Mouse (Mus musculus) ES-E14 (cell line): ENCODE measurements around the gene Tead4. TPM values are rescaled to one million over a fixed set of nuclear protein-coding genes. Genes with fewer than 3 reads are reported as not detected.

Source experiments
- DNase-seq: peaks from one replicate; pipeline ENCODE4 v3.0.0-alpha.2; 2013; ENCODE audit warnings: low read depth, low spot score
- H3K27ac ChIP-seq: 2 replicates; pipeline ENCODE4 v1.5.1; 2012; ENCODE audit warnings: low read depth, mild to moderate bottlenecking, low read length, moderate library complexity, mixed read lengths; ENCODE audit not compliant: poor library complexity, insufficient read depth, severe bottlenecking
- H3K36me3 ChIP-seq: 2 replicates; pipeline ENCODE4 v1.6.1; 2012; ENCODE audit warnings: mild to moderate bottlenecking, low read length, moderate library complexity, mixed read lengths; ENCODE audit not compliant: control insufficient read depth, poor library complexity, insufficient read depth, severe bottlenecking
- H3K4me1 ChIP-seq, 2 experiments: fragments of 150-350 bp in 1 of 2; sonication (generic) in 1 of 2; 2 replicates each; pipeline ENCODE4 v1.6.1; 2012; ENCODE audit warnings: low read length in 2 of 2, mild to moderate bottlenecking in 1 of 2, mixed read lengths in 1 of 2; ENCODE audit not compliant: control insufficient read depth in 2 of 2, insufficient read depth in 2 of 2, poor library complexity in 1 of 2
- H3K4me3 ChIP-seq, 2 experiments: fragments of 150-350 bp in 1 of 2; sonication (generic) in 1 of 2; 2 replicates each; pipeline ENCODE4 v1.5.1; 2012; ENCODE audit warnings: low read length in 2 of 2, low read depth in 1 of 2, mild to moderate bottlenecking in 1 of 2, mixed read lengths in 1 of 2; ENCODE audit not compliant: insufficient read depth in 1 of 2, poor library complexity in 1 of 2, severe bottlenecking in 1 of 2
- H3K9ac ChIP-seq: 2 replicates; pipeline ENCODE4 v1.6.1; 2012; ENCODE audit warnings: low read depth, mild to moderate bottlenecking, low read length, mixed read lengths; ENCODE audit not compliant: poor library complexity, insufficient read depth, severe bottlenecking
- H3K9me3 ChIP-seq: fragments of 150-350 bp; sonication (generic); 2 replicates; pipeline ENCODE4 v1.6.1; 2012; ENCODE audit warnings: low read depth, mild to moderate bottlenecking, low read length; ENCODE audit not compliant: control insufficient read depth, insufficient read depth
- CHD2 ChIP-seq: IDR thresholded peaks from 2 replicates; pipeline ENCODE4 v1.6.1; 2014; ENCODE audit warnings: mild to moderate bottlenecking, low read depth, low read length, inconsistent platforms
- HCFC1 ChIP-seq: IDR thresholded peaks from 2 replicates; pipeline ENCODE4 v1.6.1; 2012; ENCODE audit warnings: low read length, inconsistent platforms, borderline replicate concordance; ENCODE audit not compliant: insufficient read depth
- MAFK ChIP-seq: IDR thresholded peaks from 2 replicates; pipeline ENCODE4 v1.6.1; 2014; ENCODE audit warnings: mild to moderate bottlenecking, low read depth, low read length, inconsistent platforms; ENCODE audit not compliant: insufficient read depth
- ZC3H11A ChIP-seq: IDR thresholded peaks from 2 replicates; pipeline ENCODE4 v1.6.1; 2012; ENCODE audit warnings: low read depth, mild to moderate bottlenecking, inconsistent platforms, low read length, borderline replicate concordance
- ZNF384 ChIP-seq: IDR thresholded peaks from 2 replicates; pipeline ENCODE4 v1.6.1; 2012; ENCODE audit warnings: low read depth, low read length, inconsistent platforms
- in situ Hi-C, 2 experiments: fragments of 600-800 bp; cut with MboI; formaldehyde crosslinking; loops; one replicate each; pipeline ENCODE4 v1.15.1; 2025; ENCODE audit warnings: low sequenced_read_pairs in 2 of 2, inconsistent platforms in 1 of 2; ENCODE audit not compliant: unreplicated experiment in 2 of 2
- total RNA-seq: library from RNA; depleted of rRNA; stranded (reverse); fragments of 300-350 nt; gene quantifications from 2 replicates; pipeline ENCODE4 v1.2.3, GENCODE M21; 2012

Tead4 gene
- total RNA-seq, 1 experiment: 6.8 TPM

DNA sequence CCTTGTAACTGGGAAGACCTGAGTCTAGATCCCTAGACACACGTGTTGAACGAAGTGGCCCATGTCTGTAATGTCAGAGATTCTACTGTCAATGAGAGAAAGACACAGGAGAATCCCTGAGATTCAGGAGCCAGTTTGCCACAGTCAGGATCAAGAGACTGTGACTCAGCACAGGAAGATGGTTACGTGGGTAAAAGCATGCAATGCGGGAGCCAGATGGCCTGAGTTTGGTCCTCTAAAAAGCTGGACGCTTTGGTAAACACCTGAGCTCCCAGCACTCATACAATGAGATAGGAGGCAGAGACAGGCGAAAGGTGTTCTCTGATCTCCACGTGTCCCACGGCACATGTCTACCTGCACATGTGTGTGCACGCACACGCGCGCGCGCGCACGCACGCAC is 27.9 kb downstream of the Tead4 start:
- H3K4me1 ChIP-seq: peaks cover 2 to 18% of the 10 kb centered on the region in 2 experiments; a peak in 2 of 4 replicates
- no peak for DNase-seq
- no peak for TF ChIP-seq HCFC1
- no peak for TF ChIP-seq CHD2
- no peak for TF ChIP-seq ZC3H11A
- no peak for TF ChIP-seq MAFK
- TF ChIP-seq ZNF384: no peak
- H3K9me3 ChIP-seq: no peaks in the 10 kb centered on the region
- in situ Hi-C loops: no loop called here
- no peak overlapping the region for H3K9ac ChIP-seq
- peaks cover 2% of the 10 kb centered on the region; the same call in 1 of the 2 replicates for H3K36me3 ChIP-seq
- H3K4me3 ChIP-seq: no peak overlapping the region
- no peak overlapping the region for H3K27ac ChIP-seq

DNA sequence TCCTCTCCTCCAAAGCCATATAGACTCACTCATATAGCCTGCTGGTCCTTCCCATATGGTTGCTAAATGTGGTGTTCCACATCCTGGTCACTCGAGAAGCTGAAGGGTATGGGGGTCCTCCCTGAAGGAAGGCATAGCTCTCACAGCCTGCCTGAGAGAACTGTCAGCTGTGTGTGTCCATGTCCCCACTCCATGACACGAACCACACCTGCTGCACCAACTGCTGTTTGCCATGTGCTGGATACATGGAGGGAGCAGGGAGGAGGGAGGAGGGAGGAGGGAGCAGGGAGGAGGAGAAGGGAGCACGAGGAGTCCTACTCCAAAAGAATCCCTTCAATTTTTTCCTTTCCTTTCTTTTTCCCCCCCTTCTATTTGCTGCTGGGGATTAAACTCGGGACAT is 30.8 kb downstream of the Tead4 start:
- no peak for TF ChIP-seq ZNF384
- no peak for TF ChIP-seq HCFC1
- TF ChIP-seq MAFK: no peak
- no peak for TF ChIP-seq ZC3H11A
- no peak for TF ChIP-seq CHD2
- no peak overlapping the region for H3K27ac ChIP-seq
- H3K9me3 ChIP-seq: no peaks in the 10 kb centered on the region
- H3K4me3 ChIP-seq: no peak overlapping the region
- DNase-seq: no peak
- H3K9ac ChIP-seq: no peak overlapping the region
- H3K4me1 ChIP-seq: peaks cover 0 to 2% of the 10 kb centered on the region in 2 experiments; a peak in 2 of 4 replicates
- in situ Hi-C loops: no loop called here
- H3K36me3 ChIP-seq: peaks cover 2% of the 10 kb centered on the region; the same call in 1 of the 2 replicates

DNA sequence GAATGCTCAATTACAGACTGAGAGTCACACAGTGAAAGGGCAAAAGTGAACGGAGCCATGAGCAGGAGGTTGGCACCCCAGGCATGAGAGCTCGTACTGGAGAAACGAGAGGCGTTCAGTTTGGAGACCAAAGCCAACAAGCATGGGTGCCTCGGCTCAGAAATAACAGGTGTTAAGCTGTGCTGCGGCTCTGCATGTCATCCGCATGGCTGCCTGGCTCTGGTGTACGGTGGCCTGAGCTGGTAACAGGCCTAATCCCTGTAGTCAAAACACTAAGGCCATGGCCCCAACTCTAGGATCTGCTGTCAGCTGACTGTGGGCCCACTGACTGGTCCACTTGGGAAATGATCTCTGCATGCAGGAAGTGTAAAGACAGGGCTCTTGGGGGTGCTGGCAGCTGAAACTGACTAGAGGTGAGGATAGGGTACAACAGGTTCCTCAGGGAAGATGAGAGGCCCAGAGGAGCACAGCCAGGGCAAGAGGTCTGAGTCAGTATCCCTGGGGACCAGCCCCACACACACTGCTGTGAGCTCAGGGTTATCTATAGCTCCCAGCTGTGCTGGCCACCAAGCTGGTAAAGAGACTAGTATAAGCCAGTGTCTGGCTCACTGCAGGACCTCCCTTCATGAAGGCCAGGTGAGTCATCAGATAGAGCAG is 35.6 kb downstream of the Tead4 start:
- in situ Hi-C loops: no loop called here
- no peak overlapping the region for H3K4me3 ChIP-seq
- peaks cover 8 to 13% of the 10 kb centered on the region in 2 experiments for H3K4me1 ChIP-seq
- TF ChIP-seq ZNF384 (no peak), ZC3H11A (no peak), MAFK (no peak), CHD2 (no peak), HCFC1 (no peak)
- no peak overlapping the region for H3K27ac ChIP-seq
- H3K9me3 ChIP-seq: no peaks in the 10 kb centered on the region
- H3K9ac ChIP-seq: no peak overlapping the region
- DNase-seq: no peak
- no peaks in the 10 kb centered on the region; the same call in 1 of the 2 replicates for H3K36me3 ChIP-seq

DNA sequence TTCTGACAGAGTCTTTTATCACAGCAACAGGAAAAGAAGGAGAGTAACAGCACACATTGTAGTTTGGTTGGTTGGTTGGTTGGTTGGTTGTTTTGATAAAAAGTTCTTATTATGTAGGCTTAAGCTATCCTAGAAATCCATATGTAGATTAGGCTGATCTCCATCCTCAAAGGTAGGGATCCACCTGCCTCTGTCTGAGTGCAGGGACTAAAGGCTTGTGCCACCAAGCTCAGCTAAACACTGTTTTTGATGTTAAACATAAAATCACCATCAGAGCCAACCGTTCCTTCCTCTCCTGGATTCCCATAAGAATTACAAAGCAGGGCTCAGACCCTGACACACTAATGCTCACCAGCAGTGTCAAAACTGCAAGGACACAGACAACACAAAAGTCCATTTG is 39.1 kb downstream of the Tead4 start:
- H3K4me3 ChIP-seq: no peak overlapping the region
- H3K27ac ChIP-seq: 0 out of 2 replicates have a peak overlapping the region, but pooled peaks have one; percentile 12
- no peak for DNase-seq
- in situ Hi-C loops: no loop called here
- TF ChIP-seq MAFK (no peak), ZC3H11A (no peak), ZNF384 (no peak), CHD2 (no peak), HCFC1 (no peak)
- H3K4me1 ChIP-seq: peaks cover 8 to 25% of the 10 kb centered on the region in 2 experiments
- H3K36me3 ChIP-seq: no peaks in the 10 kb centered on the region; the same call in 1 of the 2 replicates
- no peak overlapping the region for H3K9ac ChIP-seq
- no peaks in the 10 kb centered on the region for H3K9me3 ChIP-seq
